Mouse (Mus musculus) myocyte (in vitro differentiated cells): ENCODE results near the gene Naga. TPM values are rescaled to one million over a fixed set of nuclear protein-coding genes. Genes with fewer than 3 reads are reported as not detected.

ENCODE experiments used
- H3K27me3 ChIP-seq: one replicate; pipeline ENCODE4 v1.6.1; 2011; ENCODE audit not compliant: control insufficient read depth, insufficient read depth, insufficient read length
- H3K36me3 ChIP-seq: one replicate; pipeline ENCODE4 v1.6.1; 2011; ENCODE audit not compliant: control insufficient read depth, insufficient read depth
- H3K4me2 ChIP-seq: one replicate; pipeline ENCODE4 v1.6.1; 2011; ENCODE audit warnings: low read depth, control low read depth
- H3K4me3 ChIP-seq: one replicate; pipeline ENCODE4 v1.5.1; 2011; ENCODE audit warnings: mild to moderate bottlenecking, control low read depth, moderate library complexity
- H3K79me2 ChIP-seq: one replicate; pipeline ENCODE4 v1.6.1; 2011; ENCODE audit not compliant: control insufficient read depth, insufficient read depth
- H3ac ChIP-seq: one replicate; pipeline ENCODE4 v1.6.1; 2011; ENCODE audit not compliant: control insufficient read depth, insufficient read length
- CEBPB ChIP-seq: IDR thresholded peaks from 2 replicates; pipeline ENCODE4 v1.6.1; 2011; ENCODE audit warnings: mild to moderate bottlenecking, moderate library complexity; ENCODE audit not compliant: poor library complexity, insufficient read depth, severe bottlenecking
- E2F4 ChIP-seq: IDR thresholded peaks from one replicate; pipeline ENCODE4 v1.6.1; 2011; ENCODE audit warnings: mild to moderate bottlenecking, control low read depth, moderate library complexity; ENCODE audit not compliant: insufficient read depth
- MAX ChIP-seq: IDR thresholded peaks from one replicate; pipeline ENCODE4 v1.6.1; 2011; ENCODE audit warnings: low read depth, mild to moderate bottlenecking, control low read depth
- MYOD1 ChIP-seq, 3 experiments: IDR thresholded peaks; one replicate each; pipeline ENCODE4 v1.6.1; 2011; ENCODE audit warnings: control low read depth in 2 of 3, low read depth in 2 of 3, mild to moderate bottlenecking in 2 of 3, moderate library complexity in 1 of 3; ENCODE audit not compliant: insufficient read length in 2 of 3, control insufficient read depth in 1 of 3
- MYOG ChIP-seq, 3 experiments: IDR thresholded peaks; one replicate each; pipeline ENCODE4 v1.6.1; 2011; ENCODE audit warnings: control low read depth in 2 of 3, low read depth in 2 of 3, mild to moderate bottlenecking in 2 of 3; ENCODE audit not compliant: insufficient read length in 2 of 3, control insufficient read depth in 1 of 3, insufficient read depth in 1 of 3
- POLR2A ChIP-seq: IDR thresholded peaks from one replicate; pipeline ENCODE4 v1.6.1; 2011; ENCODE audit warnings: low read depth, mild to moderate bottlenecking, control low read depth, moderate library complexity; ENCODE audit not compliant: insufficient read length
- POLR2AphosphoS2 ChIP-seq: IDR thresholded peaks from one replicate; pipeline ENCODE4 v1.6.1; 2011; ENCODE audit warnings: low read depth, control low read depth; ENCODE audit not compliant: insufficient read length
- REST ChIP-seq: IDR thresholded peaks from one replicate; pipeline ENCODE4 v1.6.1; 2011; ENCODE audit warnings: mild to moderate bottlenecking, control low read depth, moderate library complexity; ENCODE audit not compliant: insufficient read depth, insufficient read length
- SRF ChIP-seq: IDR thresholded peaks from one replicate; pipeline ENCODE4 v1.6.1; 2011; ENCODE audit warnings: low read depth; ENCODE audit not compliant: control insufficient read depth, insufficient read length
- TCF12 ChIP-seq: IDR thresholded peaks from one replicate; pipeline ENCODE4 v1.6.1; 2011; ENCODE audit warnings: mild to moderate bottlenecking, control low read depth; ENCODE audit not compliant: poor library complexity, insufficient read depth, severe bottlenecking
- TCF3 ChIP-seq: IDR thresholded peaks from one replicate; pipeline ENCODE4 v1.6.1; 2011; ENCODE audit warnings: low read depth, control low read depth; ENCODE audit not compliant: insufficient read length
- USF1 ChIP-seq: IDR thresholded peaks from one replicate; pipeline ENCODE4 v1.6.1; 2011; ENCODE audit warnings: low read depth, mild to moderate bottlenecking, control low read depth, moderate library complexity
- polyA plus RNA-seq: library from polyadenylated mRNA; unstranded; fragments of >200 nt; fragmentation: generic; extraction: Trizol; gene quantifications from one replicate; pipeline ENCODE4 v1.2.1, GENCODE M21; 2012; ENCODE audit warnings: missing spikeins

Naga gene
- polyA plus RNA-seq, 1 experiment = 53.2 TPM

- Histone ChIP-seq H3K4me2 (peak overlapping the region; percentile 43), H3K36me3 (no peaks in the 10 kb centered on the region)
- TF ChIP-seq POLR2AphosphoS2 = no peak
- TF ChIP-seq REST = no peak
- TF ChIP-seq POLR2A = no peak
- TF ChIP-seq MAX = no peak
- TF ChIP-seq E2F4 = no peak
- no peak for TF ChIP-seq MYOD1 (IDR thresholded peaks at IDR 0.05; ENCODE audit: control insufficient read depth in 1 of 3, insufficient read length in 2 of 3, low read depth in 2 of 3)
- TF ChIP-seq USF1 = no peak
- TF ChIP-seq SRF = no peak
- no peak for TF ChIP-seq TCF12
- no peak for TF ChIP-seq MYOG (IDR thresholded peaks at IDR 0.05; ENCODE audit: control insufficient read depth in 1 of 3, insufficient read depth in 1 of 3, insufficient read length in 2 of 3, low read depth in 2 of 3)
- no peak for TF ChIP-seq CEBPB
- no peak for TF ChIP-seq TCF3
Observed at GRCm38 (mm10) chr15:82379511-82379870, 40.8 kb upstream of the Naga start.

GRCm38 (mm10) chr15:82378261-82379180, 39.8 kb upstream of the Naga start:
- H3K27me3 ChIP-seq = no peaks in the 10 kb centered on the region
- H3ac ChIP-seq = no peak overlapping the region
- no peaks in the 10 kb centered on the region for H3K79me2 ChIP-seq
- H3K4me2 ChIP-seq = peak overlapping the region; percentile 43
- TF ChIP-seq MYOG (IDR thresholded peaks at IDR 0.05; ENCODE audit: control insufficient read depth in 1 of 3, insufficient read depth in 1 of 3, insufficient read length in 2 of 3, low read depth in 2 of 3) = peak in 2 of 3 experiments; percentile 7 to 16
- no peak for TF ChIP-seq TCF3
- no peak for TF ChIP-seq MYOD1 (IDR thresholded peaks at IDR 0.05; ENCODE audit: control insufficient read depth in 1 of 3, insufficient read length in 2 of 3, low read depth in 2 of 3)
- TF ChIP-seq MAX = no peak
- TF ChIP-seq TCF12 = no peak
- no peak for TF ChIP-seq SRF
- no peak for TF ChIP-seq CEBPB
- H3K36me3 ChIP-seq = no peaks in the 10 kb centered on the region
- H3K4me3 ChIP-seq = no peak overlapping the region

More at GRCm38 (mm10) chr15:82379511-82379870, 40.8 kb upstream of the Naga start:
- Histone ChIP-seq H3ac (no peak overlapping the region), H3K27me3 (no peaks in the 10 kb centered on the region), H3K4me3 (peak overlapping the region; percentile 11), H3K79me2 (no peaks in the 10 kb centered on the region)

- Histone ChIP-seq H3K79me2 (no peaks in the 10 kb centered on the region), H3K4me3 (no peak overlapping the region), H3K27me3 (no peaks in the 10 kb centered on the region), H3K4me2 (no peak overlapping the region), H3K36me3 (no peaks in the 10 kb centered on the region), H3ac (no peak overlapping the region)
- TF ChIP-seq MAX (no peak), CEBPB (no peak), MYOG (IDR thresholded peaks at IDR 0.05; ENCODE audit: control insufficient read depth in 1 of 3, insufficient read depth in 1 of 3, insufficient read length in 2 of 3, low read depth in 2 of 3) (no peak), MYOD1 (IDR thresholded peaks at IDR 0.05; ENCODE audit: control insufficient read depth in 1 of 3, insufficient read length in 2 of 3, low read depth in 2 of 3) (no peak), POLR2AphosphoS2 (no peak), TCF12 (no peak), POLR2A (no peak), REST (no peak), SRF (no peak), E2F4 (no peak), USF1 (no peak), TCF3 (no peak)
Observed at GRCm38 (mm10) chr15:82377701-82378100, 39.0 kb upstream of the Naga start.

- no peak for TF ChIP-seq MYOD1 (IDR thresholded peaks at IDR 0.05; ENCODE audit: control insufficient read depth in 1 of 3, insufficient read length in 2 of 3, low read depth in 2 of 3)
- TF ChIP-seq CEBPB = no peak
- no peak for TF ChIP-seq REST
- no peak for TF ChIP-seq POLR2AphosphoS2
- TF ChIP-seq USF1 = no peak
- TF ChIP-seq E2F4 = no peak
- no peak for TF ChIP-seq SRF
- no peak for TF ChIP-seq MAX
- no peak for TF ChIP-seq TCF3
- TF ChIP-seq MYOG (IDR thresholded peaks at IDR 0.05; ENCODE audit: control insufficient read depth in 1 of 3, insufficient read depth in 1 of 3, insufficient read length in 2 of 3, low read depth in 2 of 3) = no peak
- no peak for TF ChIP-seq TCF12
- no peak for TF ChIP-seq POLR2A
- H3K36me3 ChIP-seq = no peaks in the 10 kb centered on the region
- no peaks in the 10 kb centered on the region for H3K79me2 ChIP-seq
- no peaks in the 10 kb centered on the region for H3K27me3 ChIP-seq
- H3K4me2 ChIP-seq = no peak overlapping the region
- H3K4me3 ChIP-seq = no peak overlapping the region
- H3ac ChIP-seq = no peak overlapping the region
Observed at GRCm38 (mm10) chr15:82376393-82377138, 37.8 kb upstream of the Naga start.
